Mouse (Mus musculus) CH12.LX (cell line): Measurements from ENCODE around the gene Bak1. TPM values are rescaled to one million over a fixed set of nuclear protein-coding genes. Genes with fewer than 3 reads are reported as not detected.

ENCODE experiments used
- DNase-seq: peaks from one replicate; pipeline ENCODE4 v3.0.0-alpha.2; 2013; ENCODE audit errors: extremely low read depth
- H3K27ac ChIP-seq: 2 replicates; pipeline ENCODE4 v1.5.1; 2012; ENCODE audit warnings: low read depth, mild to moderate bottlenecking, control low read depth, moderate library complexity; ENCODE audit not compliant: insufficient read depth
- H3K27me3 ChIP-seq: replicated peaks from 2 replicates; pipeline ENCODE3; 2012; ENCODE audit warnings: inconsistent platforms
- H3K36me3 ChIP-seq, 2 experiments: replicated peaks in 1 of 2; 2 replicates each; pipeline versions ENCODE3 to v1.6.1; 2012; ENCODE audit warnings: inconsistent platforms in 1 of 2, low read length in 1 of 2, mild to moderate bottlenecking in 1 of 2, mixed read lengths in 1 of 2, moderate library complexity in 1 of 2; ENCODE audit not compliant: control insufficient read depth in 1 of 2, insufficient read depth in 1 of 2
- H3K4me1 ChIP-seq, 2 experiments: 2 replicates each; pipeline ENCODE4 v1.6.1; 2012; ENCODE audit warnings: inconsistent platforms in 1 of 2, moderate library complexity in 1 of 2; ENCODE audit not compliant: insufficient read depth in 2 of 2, control insufficient read depth in 1 of 2
- H3K4me2 ChIP-seq: 2 replicates; pipeline ENCODE4 v1.6.1; 2012; ENCODE audit warnings: low read depth, mild to moderate bottlenecking, control low read depth; ENCODE audit not compliant: poor library complexity, insufficient read depth, severe bottlenecking
- H3K4me3 ChIP-seq, 3 experiments: fragments of 150-350 bp in 1 of 3; sonication (generic) in 1 of 3; replicated peaks in 1 of 3; 2 replicates each; pipeline versions ENCODE3 to v1.5.1; 2011 to 2012; ENCODE audit warnings: low read depth in 2 of 3, low read length in 2 of 3, mild to moderate bottlenecking in 2 of 3, moderate library complexity in 2 of 3, control low read depth in 1 of 3, improper control_type of control experiment in 1 of 3, inconsistent platforms in 1 of 3, mixed read lengths in 1 of 3; ENCODE audit not compliant: poor library complexity in 1 of 3
- H3K79me2 ChIP-seq: replicated peaks from 2 replicates; pipeline ENCODE4 v1.6.1; 2012; ENCODE audit warnings: mild to moderate bottlenecking, moderate library complexity; ENCODE audit not compliant: control insufficient read depth, poor library complexity, insufficient read depth, severe bottlenecking; ENCODE audit errors: extremely low read depth
- H3K9ac ChIP-seq: 2 replicates; pipeline ENCODE4 v1.6.1; 2012; ENCODE audit warnings: low read depth, mild to moderate bottlenecking, control low read depth, moderate library complexity; ENCODE audit not compliant: insufficient read depth
- H3K9me3 ChIP-seq: replicated peaks from 2 replicates; pipeline ENCODE3; 2012; ENCODE audit warnings: low read length, inconsistent platforms, mixed read lengths
- BHLHE40 ChIP-seq: IDR thresholded peaks from 2 replicates; pipeline ENCODE4 v1.6.1; 2011; ENCODE audit warnings: mild to moderate bottlenecking, low read depth, low read length, improper control_type of control experiment
- CHD1 ChIP-seq: IDR thresholded peaks from 2 replicates; pipeline ENCODE4 v1.6.1; 2012; ENCODE audit warnings: low read depth, low read length, improper control_type of control experiment, inconsistent platforms
- CHD2 ChIP-seq: IDR thresholded peaks from 2 replicates; pipeline ENCODE4 v1.6.1; 2011; ENCODE audit warnings: low read length, improper control_type of control experiment
- MAX ChIP-seq: IDR thresholded peaks from 2 replicates; pipeline ENCODE4 v1.6.1; 2011; ENCODE audit warnings: low read length, improper control_type of control experiment
- MAZ ChIP-seq: IDR thresholded peaks from 2 replicates; pipeline ENCODE4 v1.6.1; 2012; ENCODE audit warnings: low read depth, mild to moderate bottlenecking, inconsistent platforms, low read length, improper control_type of control experiment, moderate library complexity
- MEF2A ChIP-seq: IDR thresholded peaks from 2 replicates; pipeline ENCODE4 v1.6.1; 2014; ENCODE audit warnings: low read depth, mild to moderate bottlenecking, inconsistent platforms, low read length, improper control_type of control experiment, borderline replicate concordance
- NRF1 ChIP-seq: IDR thresholded peaks from 2 replicates; pipeline ENCODE4 v1.6.1; 2014; ENCODE audit warnings: low read depth, mild to moderate bottlenecking, inconsistent platforms, low read length, improper control_type of control experiment, moderate library complexity
- POLR2A ChIP-seq: IDR thresholded peaks from 2 replicates; pipeline ENCODE4 v1.6.1; 2011; ENCODE audit warnings: low read depth, mild to moderate bottlenecking, improper control_type of control experiment, low read length
- RCOR1 ChIP-seq: conservative IDR thresholded peaks from 2 replicates; pipeline ENCODE4 v1.6.1; 2012; ENCODE audit warnings: low read depth, mild to moderate bottlenecking, inconsistent platforms, low read length, improper control_type of control experiment
- SMC3 ChIP-seq: IDR thresholded peaks from 2 replicates; pipeline ENCODE4 v1.6.1; 2011; ENCODE audit warnings: low read depth, low read length, improper control_type of control experiment
- TBP ChIP-seq: conservative IDR thresholded peaks from 2 replicates; pipeline ENCODE4 v1.6.1; 2011; ENCODE audit warnings: low read depth, low read length, improper control_type of control experiment
- TCF12 ChIP-seq: IDR thresholded peaks from 2 replicates; pipeline ENCODE4 v1.6.1; 2014; ENCODE audit warnings: low read depth, mild to moderate bottlenecking, inconsistent platforms, low read length, improper control_type of control experiment
- UBTF ChIP-seq: IDR thresholded peaks from 2 replicates; pipeline ENCODE4 v1.6.1; 2012; ENCODE audit warnings: low read depth, mild to moderate bottlenecking, inconsistent platforms, low read length, improper control_type of control experiment, moderate library complexity
- USF1 ChIP-seq: IDR thresholded peaks from 2 replicates; pipeline ENCODE4 v1.6.1; 2014; ENCODE audit warnings: low read depth, mild to moderate bottlenecking, inconsistent platforms, low read length, improper control_type of control experiment
- ZC3H11A ChIP-seq: IDR thresholded peaks from 2 replicates; pipeline ENCODE4 v1.6.1; 2012; ENCODE audit warnings: low read depth, mild to moderate bottlenecking, inconsistent platforms, low read length, improper control_type of control experiment
- ZNF384 ChIP-seq: IDR thresholded peaks from 2 replicates; pipeline ENCODE4 v1.6.1; 2012; ENCODE audit warnings: low read depth, low read length, improper control_type of control experiment, inconsistent platforms
- dilution Hi-C: fragments of 300-500 bp; cut with MboI; formaldehyde crosslinking; loops from 2 replicates; pipeline ENCODE4 v1.14.3; 2020; ENCODE audit warnings: low sequenced_read_pairs; ENCODE audit not compliant: extremely low pct_unique_long_range_greater_than_20kb, extremely low pct_ligation_motif_present
- in situ Hi-C: fragments of 300-500 bp; cut with MboI; formaldehyde crosslinking; loops from 3 replicates; pipeline ENCODE4 v1.14.3; 2019; ENCODE audit warnings: low sequenced_read_pairs, low pct_ligation_motif_present, low pct_unique_long_range_greater_than_20kb, mixed read lengths
- polyA plus RNA-seq: library from polyadenylated mRNA; unstranded; fragments of >175 nt; gene quantifications from 2 replicates; pipeline ENCODE4 v1.2.1, GENCODE M21; 2012; ENCODE audit warnings: low read depth; ENCODE audit not compliant: insufficient read length
- total RNA-seq, 2 experiments: library from RNA; depleted of rRNA; stranded (reverse); fragments of 300-350 nt in 1 of 2; fragments of >200 nt in 1 of 2; gene quantifications; 2 replicates each; pipeline ENCODE4 v1.2.3; 2012 to 2014

Gene Bak1
- total and polyA plus RNA-seq, 3 experiments = 57.3 to 140 (median 61.8) TPM

- no peaks in the 10 kb centered on the region for H3K27me3 ChIP-seq
- no peaks in the 10 kb centered on the region for H3K79me2 ChIP-seq
- no peak for TF ChIP-seq MAZ
- TF ChIP-seq TBP = no peak
- TF ChIP-seq TCF12 = no peak
- TF ChIP-seq SMC3 = no peak
- TF ChIP-seq CHD2 = no peak
- no peak overlapping the region for H3K9ac ChIP-seq
- no peak for DNase-seq
- dilution Hi-C loops (no loop called here), in situ Hi-C loops (no loop called here)
- H3K4me1 ChIP-seq = peaks cover 8 to 39% of the 10 kb centered on the region in 2 experiments
- H3K27ac ChIP-seq = no peak overlapping the region
- H3K36me3 ChIP-seq = peaks cover 9 to 25% of the 10 kb centered on the region in 2 experiments
- no peak overlapping the region for H3K4me3 ChIP-seq
- no peaks in the 10 kb centered on the region for H3K9me3 ChIP-seq
- H3K4me2 ChIP-seq = no peak overlapping the region
These were observed 45.4 kb downstream of the Bak1 start for GRCm38 (mm10) chr17:26983382-26983781.

- no peak overlapping the region for H3K9ac ChIP-seq
- H3K4me2 ChIP-seq = no peak overlapping the region
- peaks cover 8 to 53% of the 10 kb centered on the region in 2 experiments for H3K4me1 ChIP-seq
- H3K27me3 ChIP-seq = no peaks in the 10 kb centered on the region
- no peak overlapping the region for H3K4me3 ChIP-seq
- in situ Hi-C loops = no loop called here
- no peak for TF ChIP-seq MEF2A
- no peak for TF ChIP-seq CHD1
- TF ChIP-seq RCOR1 = no peak
- no peak for TF ChIP-seq UBTF
- no peak for TF ChIP-seq POLR2A
- TF ChIP-seq ZC3H11A = no peak
- no peak for TF ChIP-seq MAX
- TF ChIP-seq TCF12 = no peak
- no peak for TF ChIP-seq ZNF384
- H3K27ac ChIP-seq = no peak overlapping the region
- H3K9me3 ChIP-seq = peaks cover 5% of the 10 kb centered on the region
- dilution Hi-C loops = no loop called here
- H3K79me2 ChIP-seq = 0 out of 2 replicates have a peak, but pooled peaks cover 3% of the 10 kb centered on the region
- H3K36me3 ChIP-seq = peaks cover 23 to 42% of the 10 kb centered on the region in 2 experiments
- no peak for DNase-seq
These were observed 47.8 kb downstream of the Bak1 start for GRCm38 (mm10) chr17:26981050-26981449.

- Histone ChIP-seq H3K36me3 (peaks cover 37 to 58% of the 10 kb centered on the region in 2 experiments), H3K9ac (no peak overlapping the region), H3K9me3 (peaks cover 5% of the 10 kb centered on the region), H3K79me2 (peaks cover 9% of the 10 kb centered on the region), H3K27ac (no peak overlapping the region), H3K4me3 (no peak overlapping the region), H3K4me2 (no peak overlapping the region), H3K27me3 (no peaks in the 10 kb centered on the region), H3K4me1 (peaks cover 17 to 69% of the 10 kb centered on the region in 2 experiments)
- peak; percentile 54 for DNase-seq
- TF ChIP-seq NRF1 (no peak), BHLHE40 (no peak), USF1 (no peak), MAZ (no peak)
- dilution Hi-C loops = no loop called here
- in situ Hi-C loops = no loop called here
These were observed 49.4 kb downstream of the Bak1 start for GRCm38 (mm10) chr17:26979426-26979825.
